Mouse (Mus musculus) ovary, postnatal 14 days (tissue): ENCODE results near the gene Zfp639.

Source experiments
- DNase-seq: peaks from one replicate; pipeline ENCODE4 v3.0.0; 2022; ENCODE audit warnings: low spot score

The Zfp639 gene

GRCm38 (mm10) chr3:32509496-32510374 is at the start of gene Zfp639:
Gene Zfp639, plus strand, starts transcription at chr3:32510259.
- no peak for DNase-seq

GRCm38 (mm10) chr3:32467321-32467720 is 42.7 kb upstream of the Zfp639 start:
- no peak for DNase-seq

DNA sequence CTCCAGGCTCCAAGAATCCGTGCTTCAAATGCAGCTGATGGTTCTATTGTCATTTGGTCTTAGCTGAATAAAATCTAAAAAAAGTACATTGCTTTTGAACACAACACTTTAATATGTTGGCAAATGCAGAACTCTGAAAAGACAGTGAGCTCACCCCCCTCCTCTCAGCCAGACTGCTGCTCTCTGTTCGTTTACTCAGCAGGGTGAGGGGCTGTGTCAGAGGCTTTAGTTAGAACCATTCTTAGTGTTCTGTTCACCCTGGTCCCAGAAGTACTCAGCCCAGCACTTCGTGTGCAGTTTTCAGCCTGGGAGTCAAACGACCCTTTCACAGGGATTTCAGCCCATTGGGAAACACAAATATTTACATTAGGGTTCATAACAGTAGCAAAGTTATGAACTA is 41.6 kb upstream of the Zfp639 start:
- no peak for DNase-seq

DNA sequence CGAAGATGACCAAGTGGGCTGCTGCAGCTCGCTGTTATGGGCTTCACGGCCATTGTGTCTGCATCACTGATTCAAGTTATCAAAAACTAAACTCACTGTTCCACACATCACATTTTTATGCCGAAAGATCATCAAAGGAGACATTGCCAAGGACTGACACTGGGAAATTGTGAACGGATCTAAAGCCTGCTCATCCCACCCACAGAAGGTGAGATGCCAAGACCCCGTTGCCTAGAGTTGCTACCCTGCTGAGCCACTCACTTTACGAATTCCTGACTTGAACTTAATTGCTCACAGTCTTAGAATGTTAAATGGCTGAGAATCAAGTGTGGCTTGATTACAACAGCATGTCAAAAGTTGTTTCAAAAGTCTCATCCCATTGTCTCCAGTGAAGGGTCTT is 39.6 kb upstream of the Zfp639 start:
- DNase-seq, result no peak

- no peak for DNase-seq
Observed at GRCm38 (mm10) chr3:32471098-32471497, 39.0 kb upstream of the Zfp639 start.

DNA sequence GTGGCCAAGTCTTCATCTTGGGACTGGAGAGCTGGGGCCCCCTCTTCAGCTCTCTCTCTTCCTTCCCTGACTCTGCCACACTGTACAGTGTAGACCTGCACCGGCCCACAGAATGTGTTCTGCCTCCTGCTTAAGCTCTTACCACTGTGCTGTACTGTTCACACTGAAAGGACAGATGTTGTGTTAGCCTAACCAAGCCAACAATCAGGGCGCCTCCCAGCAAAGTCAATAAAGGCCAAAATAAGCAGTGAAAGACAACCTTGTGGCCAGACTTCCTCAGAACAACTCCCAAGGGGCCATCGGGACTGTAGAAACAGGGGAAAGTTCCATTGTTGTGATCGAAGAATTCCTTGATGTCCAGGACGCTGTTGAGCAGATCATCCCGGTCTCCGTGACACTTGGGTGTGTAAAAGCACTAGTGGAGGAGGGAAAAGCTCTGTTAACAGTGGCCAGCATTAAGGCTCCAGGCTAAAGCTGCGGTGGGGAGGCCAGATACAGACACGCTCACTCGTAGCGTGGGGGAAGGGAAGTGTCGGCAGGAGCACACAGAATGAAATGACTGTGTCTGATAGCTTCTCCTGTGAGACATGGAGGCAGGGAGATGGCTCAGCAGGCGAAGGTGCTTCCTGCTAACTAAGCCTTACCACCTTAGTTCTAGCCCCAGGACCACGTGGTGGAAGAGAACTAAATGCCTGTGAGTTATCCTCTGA is 37.7 kb upstream of the Zfp639 start:
- no peak for DNase-seq

GRCm38 (mm10) chr3:32473184-32473583 is 36.9 kb upstream of the Zfp639 start:
- DNase-seq, result no peak

DNA sequence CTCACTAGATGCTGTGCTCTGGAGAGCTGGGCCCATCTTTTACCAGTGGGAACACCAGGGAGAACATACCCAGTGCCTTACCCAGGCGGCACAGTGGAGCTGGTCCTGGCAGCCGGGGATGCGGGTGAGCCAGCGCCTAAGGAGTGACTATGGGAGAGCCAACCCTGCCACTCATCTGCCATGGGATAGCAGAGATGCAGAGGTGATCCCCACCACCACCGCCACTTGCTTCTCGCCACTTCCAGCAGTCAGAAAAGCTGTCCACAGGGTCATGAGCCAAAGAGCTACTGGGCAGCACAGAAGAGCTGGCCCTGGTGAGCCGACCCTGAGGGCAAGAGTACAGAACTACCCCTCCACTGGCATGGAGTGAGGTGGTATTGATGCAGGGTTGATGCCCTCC is 30.1 kb upstream of the Zfp639 start:
- no peak for DNase-seq

DNA sequence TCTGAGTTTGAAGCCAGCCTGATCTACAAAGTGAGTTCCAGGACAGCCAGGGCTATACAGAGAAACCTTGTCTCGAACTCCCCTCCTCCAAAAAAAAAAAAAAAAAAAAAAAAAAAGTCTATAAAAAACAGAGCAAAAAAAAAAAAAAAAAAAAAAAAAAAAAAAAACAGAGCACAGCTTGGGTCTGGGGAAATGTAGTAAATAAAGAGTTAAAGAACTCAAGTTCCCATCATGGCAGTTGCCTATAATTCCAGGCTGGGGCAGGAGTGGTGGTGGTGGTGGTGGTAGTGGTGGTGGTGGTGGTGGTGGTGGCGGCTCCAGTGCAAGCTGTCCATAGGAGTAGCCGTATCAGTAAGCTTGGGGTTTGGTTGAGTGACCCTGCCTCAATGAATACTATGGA is 27.0 kb upstream of the Zfp639 start:
- DNase-seq, result no peak

DNA sequence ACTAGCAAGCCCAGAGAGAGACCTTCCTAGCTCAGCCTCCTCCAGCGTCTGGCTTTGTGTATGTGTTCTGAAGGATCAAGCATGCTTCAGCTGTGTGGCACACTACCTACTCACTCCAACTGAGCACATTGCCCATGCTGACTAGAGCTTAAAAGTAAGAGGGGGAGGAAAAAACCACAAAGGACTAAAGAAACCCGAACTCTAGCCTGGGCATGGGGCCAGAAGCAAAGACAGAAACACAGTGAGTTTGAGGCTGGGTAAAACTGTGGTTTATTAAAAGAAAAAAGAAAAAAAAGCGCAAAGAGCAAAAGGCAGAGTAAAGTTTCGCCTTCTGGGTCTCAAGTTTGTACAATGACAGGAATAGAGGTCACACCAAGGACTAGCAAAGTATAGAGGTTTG is 23.5 kb upstream of the Zfp639 start:
- DNase-seq, result no peak

GRCm38 (mm10) chr3:32488172-32488571 is 21.9 kb upstream of the Zfp639 start:
- DNase-seq, result no peak

DNA sequence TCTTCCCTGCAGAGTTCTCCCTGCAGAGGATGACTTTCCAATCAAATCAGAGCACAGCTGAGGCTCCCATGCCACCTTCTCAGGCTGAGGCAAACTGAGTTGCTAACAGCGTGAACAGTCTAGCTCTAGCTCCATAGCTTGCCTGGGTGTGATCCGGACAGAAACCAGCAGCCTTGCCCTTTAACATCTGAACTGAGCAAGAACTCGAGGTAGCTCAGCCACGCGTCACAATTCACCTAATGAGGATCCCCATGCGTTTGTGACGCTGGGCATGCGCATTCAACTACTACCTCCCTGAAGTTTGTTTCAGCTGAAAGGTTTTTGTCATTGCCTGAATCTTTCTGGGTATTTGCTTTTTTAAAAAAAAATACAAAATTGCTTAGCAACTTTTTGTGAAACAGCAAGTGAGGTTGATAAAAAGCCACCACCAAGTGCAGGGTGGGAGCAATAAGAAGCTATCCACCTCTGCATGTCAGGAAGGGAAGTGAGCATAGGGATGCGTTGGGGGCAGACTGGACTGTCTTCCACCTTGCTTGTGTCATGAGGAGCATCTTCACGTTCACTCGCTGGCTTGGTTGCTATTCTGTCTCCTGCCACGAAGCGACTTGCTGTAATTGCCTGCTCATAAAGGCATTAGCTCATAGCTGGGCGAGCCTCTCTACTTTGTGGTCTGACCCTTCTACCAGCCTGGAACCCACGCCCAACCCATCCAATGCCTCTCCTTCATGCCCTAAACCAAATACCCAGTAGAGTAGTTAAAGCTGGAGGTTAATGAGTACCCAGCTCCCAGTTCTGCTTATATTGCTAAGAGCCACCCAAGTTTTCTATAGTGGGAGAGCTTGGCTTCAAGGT is 19.8 kb upstream of the Zfp639 start:
- DNase-seq, result no peak

DNA sequence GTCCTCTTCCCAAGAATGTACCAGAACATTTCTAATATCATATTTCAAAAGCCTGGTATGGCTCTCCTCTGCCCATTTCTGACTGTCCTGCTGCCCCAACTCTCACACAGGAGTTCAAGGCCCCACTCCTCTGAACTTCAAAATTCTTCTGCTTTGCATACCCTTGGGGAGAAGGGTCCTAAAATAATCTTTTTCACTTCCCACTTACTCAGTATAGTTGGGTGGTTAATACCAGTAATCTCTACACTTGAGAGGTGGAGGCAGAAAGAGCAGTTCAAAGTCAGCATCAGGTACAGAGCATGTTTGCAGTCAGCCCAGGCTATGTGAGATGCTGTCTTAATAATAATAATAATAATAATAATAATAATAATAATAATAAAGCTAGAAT is 19.1 kb upstream of the Zfp639 start:
- DNase-seq, result no peak

DNA sequence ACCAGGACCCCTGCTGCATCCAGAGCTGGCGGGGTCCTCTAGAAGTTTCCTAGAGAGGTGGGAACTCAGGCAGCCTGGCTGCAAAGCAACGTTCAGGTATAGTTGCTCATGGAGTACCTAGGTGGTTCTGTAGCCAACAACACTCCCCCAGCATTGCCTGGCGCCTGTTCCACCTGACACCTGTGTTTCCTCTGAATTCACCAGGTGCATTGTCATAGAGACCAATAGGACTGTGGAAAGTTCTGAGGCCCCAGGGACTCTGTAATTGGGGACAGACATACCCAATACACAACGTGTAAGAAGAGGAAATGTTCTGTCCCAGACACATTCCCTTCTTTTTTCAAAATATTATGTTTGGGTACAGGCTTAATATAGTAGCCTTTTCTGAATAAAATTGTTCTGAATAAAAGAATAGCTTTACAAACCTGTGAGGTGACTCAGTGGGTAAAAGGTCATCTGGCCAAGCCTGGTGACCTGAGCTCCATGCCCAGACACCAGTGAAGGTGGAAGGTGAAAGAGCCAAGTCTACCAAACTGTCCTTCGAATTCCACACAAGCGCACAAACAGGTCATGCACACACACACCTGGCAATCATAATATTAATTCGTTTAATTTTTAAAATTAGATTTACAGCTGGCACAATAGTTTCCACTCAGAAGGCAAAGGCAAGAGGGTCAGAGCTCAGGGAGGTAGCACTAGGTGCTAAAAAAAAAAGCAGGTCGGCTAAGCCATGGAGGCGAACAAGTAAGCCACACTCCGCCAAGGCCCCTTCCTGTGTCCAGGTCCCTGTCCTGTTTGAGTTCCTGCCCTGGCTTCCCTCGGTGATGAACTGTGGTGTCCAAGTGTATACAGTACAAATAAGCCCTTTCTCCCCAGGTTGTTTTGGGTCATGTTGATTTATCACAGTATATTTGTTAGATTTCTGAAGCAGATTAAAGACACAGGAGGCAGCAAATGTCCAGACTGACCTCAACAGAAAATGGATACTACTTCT is 17.7 kb upstream of the Zfp639 start, which contains the start of gene Kcnmb3:
Kcnmb3 (minus strand) TSS at position 135 of the 994 bp plus-strand sequence.
- DNase-seq, result no peak

DNA sequence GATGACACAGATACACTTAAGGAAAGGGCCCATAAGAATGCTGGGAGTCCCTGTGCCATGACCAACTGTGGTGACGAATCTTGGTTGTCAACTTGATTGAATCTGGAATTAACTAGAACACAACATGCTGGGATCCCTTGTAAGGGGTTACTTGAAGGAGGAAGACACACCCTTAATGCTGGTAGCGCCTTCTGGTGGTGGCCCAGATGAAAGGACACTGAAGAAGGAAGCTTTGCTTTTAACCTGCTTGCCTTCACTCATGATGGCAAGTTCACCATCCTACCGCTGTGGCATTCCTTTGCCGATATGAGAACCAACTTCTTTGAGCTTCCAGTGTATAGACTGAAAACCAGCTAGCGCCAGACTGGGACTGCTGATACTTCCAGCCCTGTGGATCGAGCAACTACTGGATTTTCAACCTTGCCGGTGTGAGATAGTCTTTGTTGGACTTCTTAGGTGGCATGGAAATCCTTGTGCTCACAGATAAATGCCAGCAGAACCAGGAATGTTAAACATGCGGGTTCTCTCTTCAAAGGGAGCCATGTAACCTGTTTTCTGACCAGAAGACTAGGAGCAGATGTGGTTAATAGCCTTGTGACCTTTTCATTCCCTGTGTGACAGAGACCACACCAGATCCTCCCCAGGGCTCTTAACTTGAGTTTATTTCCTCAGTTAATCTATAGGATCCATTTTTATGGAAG is 15.5 kb upstream of the Zfp639 start:
- no peak for DNase-seq

- no peak for DNase-seq
Observed at GRCm38 (mm10) chr3:32495088-32495770, 14.8 kb upstream of the Zfp639 start.

DNA sequence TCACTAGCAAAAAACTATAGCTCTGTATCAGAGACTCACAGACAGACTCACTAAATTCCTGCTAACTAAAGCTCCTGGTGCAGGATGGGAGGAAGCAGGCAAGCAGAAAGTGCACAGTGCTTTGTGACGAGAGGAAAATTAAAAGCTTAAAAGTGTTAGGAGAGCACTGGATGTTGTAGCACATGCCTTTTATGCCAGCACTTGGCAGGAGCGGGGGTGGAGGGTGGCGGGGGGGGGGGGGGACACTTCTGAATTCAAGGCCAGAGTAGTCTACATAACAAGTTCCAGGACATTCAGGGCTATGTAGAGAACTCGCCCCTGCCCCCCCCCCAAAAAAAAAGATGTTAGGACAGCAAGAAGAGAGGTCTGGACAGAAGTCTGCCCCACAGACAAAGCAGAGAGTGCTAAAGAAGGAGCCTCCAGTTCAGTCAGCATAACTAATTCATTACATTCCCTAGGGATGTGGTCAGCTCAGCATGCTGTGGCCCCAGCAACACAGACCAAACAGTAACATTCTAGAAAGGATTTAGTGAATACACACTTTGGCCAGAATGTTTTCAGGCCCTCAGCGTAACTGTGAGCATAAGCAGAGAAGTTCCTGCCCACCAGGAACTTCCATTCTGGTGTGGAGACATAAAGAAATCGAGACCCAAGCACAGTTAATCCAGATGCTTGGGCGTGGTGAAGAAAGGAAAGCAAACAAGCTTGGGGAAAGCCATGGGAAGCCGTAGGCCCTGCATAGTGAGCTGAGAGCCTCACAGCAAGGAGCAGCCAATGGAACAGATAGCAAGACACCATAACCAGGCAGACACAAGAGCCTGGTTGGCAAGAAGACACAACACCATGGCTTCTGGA is 14.0 kb upstream of the Zfp639 start:
- DNase-seq, result no peak

DNA sequence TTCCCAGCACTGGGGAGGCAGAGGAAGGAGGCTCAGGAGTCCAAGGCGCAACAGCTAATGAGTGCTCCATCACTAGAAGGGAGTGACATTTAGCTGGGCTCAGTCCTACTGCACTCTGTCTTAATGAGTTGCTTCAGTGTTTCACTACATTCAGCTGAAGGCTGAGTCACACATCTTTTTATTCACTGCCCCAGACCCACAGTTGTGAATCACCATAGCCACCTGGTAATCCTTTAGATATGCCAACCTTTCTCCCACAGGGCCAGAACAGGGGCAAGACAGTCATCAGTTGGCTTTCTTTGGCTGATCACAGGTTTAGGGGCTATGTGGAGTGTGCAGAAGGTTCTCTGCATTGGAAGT is 13.4 kb upstream of the Zfp639 start:
- DNase-seq, result no peak

- no peak for DNase-seq
Observed at GRCm38 (mm10) chr3:32500346-32500745, 9.7 kb upstream of the Zfp639 start.
